Mouse (Mus musculus): Measurements from ENCODE around the gene Gh. TPM values are rescaled to one million over a fixed set of nuclear protein-coding genes. Genes with fewer than 3 reads are reported as not detected.

Gene Gh
- polyA plus RNA-seq, 1 experiment from 2014 or later = not detected

GRCm38 (mm10) chr11:106328521-106328920, 26.9 kb upstream of the Gh start:
- H3K4me2 ChIP-seq = no peak overlapping the region
- no peaks in the 10 kb centered on the region for H3K9me3 ChIP-seq
- H3K9ac ChIP-seq = no peak overlapping the region
- no peak overlapping the region for H3K27ac ChIP-seq
- no peaks in the 10 kb centered on the region for H3K36me3 ChIP-seq
- no peak for ATAC-seq (ENCODE audit: insufficient read depth, low FRiP score, low read depth)
- H3K27me3 ChIP-seq (replicated peaks) = no peaks in the 10 kb centered on the region
- peaks cover 2% of the 10 kb centered on the region; the same call in 1 of the 2 replicates for H3K4me1 ChIP-seq
- no peak overlapping the region for H3K4me3 ChIP-seq (replicated peaks)
- 46% methylated on average over 5 of the region's 5 CpGs for WGBS

GRCm38 (mm10) chr11:106326475-106326874, 24.8 kb upstream of the Gh start:
- H3K9ac ChIP-seq = no peak overlapping the region
- 76% methylated on average over 8 of the region's 8 CpGs for WGBS
- H3K4me2 ChIP-seq = no peak overlapping the region
- no peak for ATAC-seq (ENCODE audit: insufficient read depth, low FRiP score, low read depth)
- H3K27ac ChIP-seq = no peak overlapping the region
- no peak overlapping the region for H3K4me3 ChIP-seq (replicated peaks)
- peaks cover 2% of the 10 kb centered on the region; the same call in 1 of the 2 replicates for H3K4me1 ChIP-seq
- no peaks in the 10 kb centered on the region for H3K27me3 ChIP-seq (replicated peaks)
- no peaks in the 10 kb centered on the region for H3K36me3 ChIP-seq
- no peaks in the 10 kb centered on the region for H3K9me3 ChIP-seq

DNA sequence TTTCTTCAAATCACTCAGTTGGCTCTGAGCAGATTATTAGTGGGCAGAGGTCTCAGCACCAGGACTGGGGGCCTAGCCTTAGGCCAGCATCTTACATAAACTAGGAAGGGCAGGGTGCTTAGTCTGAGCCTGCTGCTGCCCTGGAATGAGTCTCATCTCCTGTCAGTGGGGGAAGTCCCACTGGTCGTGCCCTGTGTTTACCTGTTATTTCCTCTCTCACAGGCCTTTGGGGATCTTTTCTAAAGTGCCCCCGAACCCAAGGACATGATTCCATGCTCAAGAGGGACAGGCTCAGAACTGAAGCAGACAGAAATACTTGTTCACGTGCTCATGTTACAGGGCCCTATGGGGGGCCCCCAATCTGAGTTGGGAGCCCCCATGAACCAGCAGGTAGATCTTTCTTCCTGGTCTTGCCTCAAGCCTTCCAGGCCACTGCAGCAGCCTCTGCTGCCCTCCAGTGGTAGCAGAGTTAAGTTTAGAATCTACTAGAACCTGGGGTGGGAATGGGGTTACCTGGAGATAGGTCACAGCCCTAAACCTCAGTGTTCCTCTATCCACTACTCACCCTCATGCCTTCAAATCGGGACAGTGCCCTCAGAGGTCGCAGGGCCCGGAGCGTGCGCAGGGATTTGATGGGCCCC, 24.0 kb upstream of the Gh start:
- WGBS = 65% methylated on average over 8 of the region's 8 CpGs
- no peaks in the 10 kb centered on the region for H3K9me3 ChIP-seq
- no peaks in the 10 kb centered on the region for H3K36me3 ChIP-seq
- peaks cover 2% of the 10 kb centered on the region; the same call in 1 of the 2 replicates for H3K4me1 ChIP-seq
- no peaks in the 10 kb centered on the region for H3K27me3 ChIP-seq (replicated peaks)
- H3K9ac ChIP-seq = no peak overlapping the region
- no peak for ATAC-seq (ENCODE audit: insufficient read depth, low FRiP score, low read depth)
- no peak overlapping the region for H3K27ac ChIP-seq
- no peak overlapping the region for H3K4me2 ChIP-seq
- H3K4me3 ChIP-seq (replicated peaks) = no peak overlapping the region

DNA sequence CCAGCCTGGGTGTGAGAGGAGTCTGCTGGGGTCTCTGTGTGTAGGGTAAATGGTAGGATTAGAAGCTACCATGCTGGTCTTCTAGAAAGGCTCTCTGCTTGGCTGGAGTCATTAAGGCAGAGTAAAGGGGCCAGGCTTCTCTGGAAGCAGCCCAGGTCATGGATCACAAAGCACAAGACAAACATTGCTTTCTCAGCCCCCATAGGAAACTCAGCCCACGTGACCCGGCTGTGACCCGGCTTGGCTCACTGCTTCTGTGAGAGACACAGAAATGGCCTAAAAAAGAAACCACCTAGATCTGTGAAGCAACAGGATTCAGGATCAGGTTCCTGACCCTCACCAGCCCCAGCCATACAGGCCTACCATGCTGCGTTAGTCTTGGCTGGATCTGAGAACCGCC, 23.2 kb upstream of the Gh start:
- no peaks in the 10 kb centered on the region for H3K9me3 ChIP-seq
- WGBS = 70% methylated on average over 5 of the region's 5 CpGs
- no peaks in the 10 kb centered on the region for H3K36me3 ChIP-seq
- ATAC-seq (ENCODE audit: insufficient read depth, low FRiP score, low read depth) = no peak
- no peaks in the 10 kb centered on the region for H3K27me3 ChIP-seq (replicated peaks)
- H3K4me1 ChIP-seq = peaks cover 2% of the 10 kb centered on the region; the same call in 1 of the 2 replicates
- no peak overlapping the region for H3K27ac ChIP-seq
- H3K9ac ChIP-seq = no peak overlapping the region
- no peak overlapping the region for H3K4me3 ChIP-seq (replicated peaks)
- no peak overlapping the region for H3K4me2 ChIP-seq

DNA sequence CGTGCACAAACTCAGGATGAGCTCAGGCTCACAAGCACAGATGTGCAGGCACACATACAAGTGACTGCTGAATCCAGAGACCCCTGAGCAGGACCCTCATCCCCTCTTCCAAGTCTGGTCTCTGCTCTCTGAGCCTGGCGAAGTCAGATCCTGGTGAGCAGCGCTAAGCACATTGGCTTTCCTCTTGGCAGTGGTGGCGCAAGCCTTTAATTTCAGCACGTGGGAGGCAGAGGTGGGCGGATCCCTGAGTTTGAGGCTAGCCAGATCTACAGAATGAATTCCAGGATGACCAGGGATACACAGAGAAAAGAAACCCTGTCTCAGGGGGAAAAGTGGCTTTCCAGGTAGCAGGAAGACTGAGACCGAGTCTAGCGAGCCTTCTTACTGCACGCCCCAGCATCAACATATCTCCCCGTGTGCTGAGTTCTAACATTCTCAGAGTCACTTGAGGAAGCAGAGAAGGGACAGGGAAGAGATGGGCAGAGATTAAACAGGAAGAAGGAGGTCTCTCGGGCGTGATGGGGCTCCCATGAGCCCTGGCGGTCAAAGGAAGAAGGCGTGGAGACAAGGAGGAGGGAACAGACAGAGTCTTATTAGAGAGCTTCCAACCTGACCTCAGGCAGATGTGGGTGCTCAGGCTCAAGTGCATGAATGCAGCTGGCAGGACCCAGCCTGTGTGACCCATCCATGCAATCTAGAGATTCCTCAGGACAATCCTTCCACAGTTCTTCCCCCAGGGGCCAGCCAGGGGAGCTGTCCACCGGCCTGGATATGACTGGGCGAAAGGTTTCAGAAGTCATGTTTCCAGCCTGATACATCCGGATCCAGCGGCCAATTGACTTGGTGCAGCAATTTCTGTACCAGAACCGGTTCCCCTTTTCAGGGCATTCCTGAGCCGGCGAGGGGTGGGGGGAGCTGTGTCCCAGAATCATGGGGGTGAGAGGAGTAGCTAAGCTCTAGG, 17.0 kb upstream of the Gh start:
- WGBS = 61% methylated on average over 21 of the region's 21 CpGs
- H3K27ac ChIP-seq = no peak overlapping the region
- ATAC-seq (ENCODE audit: insufficient read depth, low FRiP score, low read depth) = no peak

DNA sequence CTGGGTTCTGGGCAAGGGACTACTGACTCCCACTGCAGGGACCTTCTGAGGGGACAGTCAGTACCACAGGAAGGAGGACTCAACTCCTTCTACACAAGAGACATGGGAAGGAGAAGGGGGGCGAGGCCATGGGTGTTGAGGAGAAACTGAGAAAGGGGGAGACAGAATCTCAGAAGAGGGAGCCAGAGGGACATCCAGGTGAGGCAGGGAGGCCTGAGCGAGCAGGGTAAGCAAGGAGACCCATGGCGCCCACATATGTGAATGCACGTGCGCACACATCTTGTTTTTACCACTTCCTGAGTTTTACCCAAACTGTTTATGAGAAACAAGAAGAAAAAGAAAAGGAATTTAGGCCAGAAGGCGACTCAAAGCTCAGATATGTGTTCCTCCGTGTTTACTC, 16.1 kb upstream of the Gh start:
- 0 out of 2 replicates have a peak, but pooled peaks cover 16% of the 10 kb centered on the region for H3K4me1 ChIP-seq
- ATAC-seq (ENCODE audit: insufficient read depth, low FRiP score, low read depth) = no peak
- H3K36me3 ChIP-seq = no peaks in the 10 kb centered on the region
- no peak overlapping the region for H3K27ac ChIP-seq
- H3K4me2 ChIP-seq = no peak overlapping the region
- no peaks in the 10 kb centered on the region for H3K27me3 ChIP-seq (replicated peaks)
- H3K9ac ChIP-seq = no peak overlapping the region
- no peak overlapping the region for H3K4me3 ChIP-seq (replicated peaks)
- no peaks in the 10 kb centered on the region for H3K9me3 ChIP-seq
- whole genome bisulfite sequencing = 71% methylated on average over 7 of the region's 7 CpGs

More for the DNA sequence above, 17.0 kb upstream of the Gh start:
- no peaks in the 10 kb centered on the region for H3K9me3 ChIP-seq
- H3K9ac ChIP-seq = no peak overlapping the region
- no peaks in the 10 kb centered on the region for H3K36me3 ChIP-seq
- no peak overlapping the region for H3K4me2 ChIP-seq
- H3K4me3 ChIP-seq (replicated peaks) = no peak overlapping the region
- no peaks in the 10 kb centered on the region for H3K27me3 ChIP-seq (replicated peaks)
- H3K4me1 ChIP-seq = 0 out of 2 replicates have a peak, but pooled peaks cover 10% of the 10 kb centered on the region

DNA sequence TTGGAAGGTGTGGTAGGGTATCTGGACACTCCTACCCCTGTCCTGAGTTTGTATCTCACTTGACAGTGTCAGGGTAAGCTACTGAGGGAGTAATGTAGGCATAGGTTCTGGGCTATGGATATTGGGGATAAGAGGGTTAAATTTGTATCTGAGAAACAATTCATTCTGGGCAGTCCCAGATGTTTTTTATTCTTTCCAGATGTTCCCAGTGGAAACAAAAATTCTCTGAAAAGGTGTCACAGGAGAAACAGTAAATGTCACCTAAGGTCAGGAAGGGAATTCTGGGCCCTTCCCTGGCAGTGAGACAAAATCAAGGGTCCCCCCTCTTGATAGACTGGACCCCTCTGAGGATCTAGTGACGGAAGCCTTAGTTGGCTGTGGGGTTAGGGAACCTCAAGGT, 14.8 kb upstream of the Gh start:
- H3K4me1 ChIP-seq = 0 out of 2 replicates have a peak, but pooled peaks cover 16% of the 10 kb centered on the region
- H3K27me3 ChIP-seq (replicated peaks) = no peaks in the 10 kb centered on the region
- ATAC-seq (ENCODE audit: insufficient read depth, low FRiP score, low read depth) = no peak
- WGBS = 56% methylated on average over 1 of the region's 1 CpGs
- H3K9me3 ChIP-seq = no peaks in the 10 kb centered on the region
- H3K4me3 ChIP-seq (replicated peaks) = no peak overlapping the region
- H3K4me2 ChIP-seq = no peak overlapping the region
- H3K36me3 ChIP-seq = no peaks in the 10 kb centered on the region
- no peak overlapping the region for H3K27ac ChIP-seq
- H3K9ac ChIP-seq = no peak overlapping the region

- Histone ChIP-seq H3K4me3 (replicated peaks) (no peak within 1 kb of the TSS), H3K36me3 (no peaks in the 10 kb centered on the region), H3K9me3 (no peaks in the 10 kb centered on the region), H3K4me1 (0 out of 2 replicates have a peak, but pooled peaks cover 16% of the 10 kb centered on the region), H3K9ac (no peak within 1 kb of the TSS), H3K27me3 (replicated peaks) (no peaks in the 10 kb centered on the region), H3K27ac (no peak within 1 kb of the TSS), H3K4me2 (no peak within 1 kb of the TSS)
- no peak for ATAC-seq (ENCODE audit: insufficient read depth, low FRiP score, low read depth)
- WGBS = 61% methylated on average over 9 of the region's 9 CpGs
Measured at GRCm38 (mm10) chr11:106314333-106314812, 12.7 kb upstream of the Gh start, which contains the start of gene Cd79b. Cd79b (minus strand) TSS chr11:106314762.

DNA sequence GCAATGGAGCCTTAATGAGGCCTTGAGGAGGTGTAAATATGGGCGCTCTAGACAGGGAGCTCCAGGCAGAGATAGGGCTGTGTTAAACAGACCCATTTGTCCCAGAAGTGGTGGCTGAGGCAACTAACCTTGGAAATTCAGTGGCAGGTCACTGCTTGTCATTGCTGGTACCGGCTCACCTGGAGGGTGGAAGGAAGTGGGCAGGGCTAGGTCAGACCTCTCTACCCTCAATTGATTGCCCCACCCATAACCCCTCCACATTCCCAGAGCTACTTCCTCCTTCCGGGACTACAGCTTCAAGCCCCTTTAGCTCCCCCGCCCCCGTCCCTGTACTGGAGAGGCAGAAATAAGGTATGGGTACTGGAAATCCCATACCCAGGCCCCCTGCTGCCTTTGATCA, 11.9 kb upstream of the Gh start:
- 48% methylated on average over 5 of the region's 5 CpGs for WGBS

GRCm38 (mm10) chr11:106310123-106310522, 8.5 kb upstream of the Gh start:
- Histone ChIP-seq H3K36me3 (no peaks in the 10 kb centered on the region), H3K4me2 (no peak overlapping the region), H3K4me3 (replicated peaks) (no peak overlapping the region), H3K9ac (no peak overlapping the region), H3K27me3 (replicated peaks) (no peaks in the 10 kb centered on the region), H3K9me3 (no peaks in the 10 kb centered on the region), H3K27ac (no peak overlapping the region), H3K4me1 (0 out of 2 replicates have a peak, but pooled peaks cover 9% of the 10 kb centered on the region)
- 67% methylated on average over 5 of the region's 5 CpGs for WGBS
- ATAC-seq (ENCODE audit: insufficient read depth, low FRiP score, low read depth) = no peak

More for the DNA sequence above, 11.9 kb upstream of the Gh start:
- no peak overlapping the region for H3K27ac ChIP-seq
- H3K27me3 ChIP-seq (replicated peaks) = no peaks in the 10 kb centered on the region
- H3K36me3 ChIP-seq = no peaks in the 10 kb centered on the region
- H3K9me3 ChIP-seq = no peaks in the 10 kb centered on the region
- no peak overlapping the region for H3K4me3 ChIP-seq (replicated peaks)
- peak; percentile 58 for ATAC-seq (ENCODE audit: insufficient read depth, low FRiP score, low read depth)
- H3K9ac ChIP-seq = no peak overlapping the region
- H3K4me2 ChIP-seq = no peak overlapping the region
- H3K4me1 ChIP-seq = 0 out of 2 replicates have a peak, but pooled peaks cover 12% of the 10 kb centered on the region

DNA sequence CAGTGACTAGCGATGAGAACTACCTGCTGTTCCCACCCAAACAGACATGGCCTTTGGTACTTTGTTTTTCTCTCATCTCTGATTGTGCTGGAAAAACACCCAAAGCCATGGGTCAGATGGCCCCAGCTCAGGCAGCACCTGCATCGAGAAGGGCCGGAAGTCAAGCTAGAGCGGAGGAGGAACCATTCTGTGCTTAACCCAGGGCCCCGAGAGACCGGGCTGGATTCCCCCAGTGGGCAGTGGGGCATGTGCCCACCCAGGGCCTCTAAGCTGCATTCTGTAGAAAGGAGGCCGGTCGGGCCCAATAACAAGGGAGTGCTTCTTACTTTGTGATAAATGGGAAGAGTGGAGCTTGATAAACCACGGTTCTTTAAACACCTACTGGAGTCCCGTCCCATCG, 6.5 kb upstream of the Gh start:
- Histone ChIP-seq H3K9me3 (no peaks in the 10 kb centered on the region), H3K27ac (no peak overlapping the region), H3K4me1 (0 out of 2 replicates have a peak, but pooled peaks cover under 1% of the 10 kb centered on the region), H3K9ac (no peak overlapping the region), H3K36me3 (no peaks in the 10 kb centered on the region), H3K4me3 (replicated peaks) (no peak overlapping the region), H3K27me3 (replicated peaks) (no peaks in the 10 kb centered on the region), H3K4me2 (no peak overlapping the region)
- 74% methylated on average over 11 of the region's 11 CpGs for WGBS
- no peak for ATAC-seq (ENCODE audit: insufficient read depth, low FRiP score, low read depth)

DNA sequence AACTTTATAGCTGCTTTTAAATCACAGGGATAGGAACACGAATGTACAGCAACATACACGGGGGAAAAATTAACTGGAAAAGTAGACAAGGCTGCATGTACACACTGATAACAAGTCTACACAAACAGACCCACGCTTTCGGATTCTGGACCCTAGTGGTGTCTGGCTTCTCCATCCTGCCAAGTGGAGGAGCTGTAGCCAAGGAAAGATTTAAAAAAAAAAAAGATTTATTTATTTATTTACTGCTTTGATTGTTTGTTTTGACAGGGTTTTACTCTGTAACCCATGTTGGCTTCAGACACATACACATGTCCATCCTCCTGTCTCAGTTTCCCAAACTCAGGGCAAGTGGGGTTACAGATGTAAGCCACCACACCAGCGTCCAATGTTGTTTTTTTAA, 5.8 kb upstream of the Gh start:
- no peak overlapping the region for H3K27ac ChIP-seq
- H3K4me3 ChIP-seq (replicated peaks) = no peak overlapping the region
- no peaks in the 10 kb centered on the region for H3K4me1 ChIP-seq
- H3K9me3 ChIP-seq = no peaks in the 10 kb centered on the region
- H3K4me2 ChIP-seq = no peak overlapping the region
- no peak for ATAC-seq (ENCODE audit: insufficient read depth, low FRiP score, low read depth)
- no peaks in the 10 kb centered on the region for H3K27me3 ChIP-seq (replicated peaks)
- H3K36me3 ChIP-seq = no peaks in the 10 kb centered on the region
- 55% methylated on average over 5 of the region's 5 CpGs for WGBS
- H3K9ac ChIP-seq = no peak overlapping the region

Data from stomach, embryonic 15.5 days (tissue).